8 mouse cellular contexts compared by ENCODE assay signal in the genomic region with DNA sequence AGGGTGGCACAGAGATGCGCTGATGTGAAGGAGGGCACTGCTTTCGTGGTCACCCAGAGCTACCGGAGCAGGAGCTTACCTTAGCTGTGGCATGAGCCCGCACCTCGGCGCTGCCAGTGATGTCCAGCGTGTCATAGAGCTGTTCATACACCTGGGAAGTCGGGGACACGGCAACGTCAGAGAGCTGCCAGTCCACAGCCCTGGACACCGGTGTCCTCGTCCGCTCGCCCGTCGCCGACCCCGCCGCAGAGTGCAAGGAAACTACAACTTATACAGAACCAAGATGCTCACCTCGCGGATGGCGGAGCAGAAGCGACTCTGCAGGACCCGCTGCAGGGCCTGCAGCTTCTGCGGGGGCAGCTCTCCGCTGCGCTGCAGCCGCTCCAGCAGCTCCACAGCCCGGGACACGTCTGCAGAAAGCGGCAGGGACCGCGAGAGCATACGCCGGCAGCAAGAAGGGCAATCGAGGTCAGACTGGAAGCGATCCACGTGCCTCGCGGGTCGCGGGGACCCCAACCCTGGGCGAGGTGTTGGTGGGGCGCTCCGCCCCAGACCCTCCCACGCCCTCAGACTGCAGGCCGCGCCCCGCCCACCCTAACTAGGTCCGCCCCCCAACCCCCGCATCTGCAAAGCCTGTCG. TPM values are rescaled to one million over a fixed set of nuclear protein-coding genes. Genes with fewer than 3 reads are reported as not detected.
DNase-seq lines count a peak whose midpoint lies in the region; ATAC-seq and TF ChIP-seq lines count a peak whose summit lies in the region.

No protein-coding gene starts in this region.

- no peaks in the 10 kb centered on the region for H3K9me3 ChIP-seq in hindbrain, postnatal 0 days (ENCODE audit: low read length)
- no peaks in the 10 kb centered on the region for H3K9me3 ChIP-seq in neural tube, embryonic 13.5 days

- no peaks in the 10 kb centered on the region; the same call in 1 of the 2 replicates for H3K36me3 ChIP-seq in hindbrain, postnatal 0 days (ENCODE audit: insufficient read depth, low read length)
- peaks cover 34% of the 10 kb centered on the region for H3K36me3 ChIP-seq in neural tube, embryonic 13.5 days

- peak; percentile 33 to 46 for DNase-seq in frontal cortex, postnatal 14 days (ENCODE audit: low spot score in 2 of 2)
- no peak for DNase-seq in frontal cortex, postnatal 10 days (ENCODE audit: low spot score in 2 of 2)
- DNase-seq in ovary, postnatal 14 days (ENCODE audit: low spot score), result peak; percentile 28
- DNase-seq in ovary, postnatal 10 days (ENCODE audit: low spot score), result no peak
- DNase-seq in hindbrain, postnatal 0 days (ENCODE audit: low spot score), result peak; percentile 47
- no peak for DNase-seq in urinary bladder, postnatal 25 days (ENCODE audit: low spot score)

- WGBS in hindbrain, postnatal 0 days, result 10% methylated on average over 44 of the region's 52 CpGs
- WGBS in neural tube, embryonic 13.5 days, result 8% methylated on average over 52 of the region's 52 CpGs

- ATAC-seq in hindbrain, postnatal 0 days, result no peak; the same call in 1 of the 2 replicates
- no peak for ATAC-seq in neural tube, embryonic 13.5 days (ENCODE audit: low read depth)
- no peak for ATAC-seq in granulocyte monocyte progenitor cell, adult 5-6 weeks (replicated peaks; ENCODE audit: poor library complexity, severe bottlenecking)

- H3K4me1 ChIP-seq in hindbrain, postnatal 0 days (ENCODE audit: insufficient read depth, low read length), result peaks cover 7% of the 10 kb centered on the region
- H3K4me1 ChIP-seq in neural tube, embryonic 13.5 days (replicated peaks), result peaks cover 55% of the 10 kb centered on the region

- peak overlapping the region; percentile 50 for H3K4me3 ChIP-seq in hindbrain, postnatal 0 days (ENCODE audit: low read length)
- peak overlapping the region; percentile 45 for H3K4me3 ChIP-seq in neural tube, embryonic 13.5 days

- H3K27me3 ChIP-seq in hindbrain, postnatal 0 days (ENCODE audit: insufficient read depth, low read length), result no peaks in the 10 kb centered on the region
- H3K27me3 ChIP-seq in neural tube, embryonic 13.5 days, result peaks cover 26% of the 10 kb centered on the region

- peak overlapping the region; percentile 76 for H3K4me2 ChIP-seq in hindbrain, postnatal 0 days (ENCODE audit: low read depth, low read length)
- H3K4me2 ChIP-seq in neural tube, embryonic 13.5 days, result peak overlapping the region; percentile 89

- H3K27ac ChIP-seq in hindbrain, postnatal 0 days, result peak overlapping the region; percentile 49
- H3K27ac ChIP-seq in neural tube, embryonic 13.5 days (replicated peaks), result peak overlapping the region; percentile 6; the same call in 1 of the 2 replicates

- H3K9ac ChIP-seq in hindbrain, postnatal 0 days (replicated peaks; ENCODE audit: low read length), result peak overlapping the region; percentile 48
- peak overlapping the region; percentile 70 for H3K9ac ChIP-seq in neural tube, embryonic 13.5 days

- TF ChIP-seq CTCF in hindbrain, postnatal 0 days (IDR thresholded peaks at IDR 0.05; ENCODE audit: low read depth), result no peak

RNA-seq across cellular contexts. Expression of a gene that starts 0.4 kb away (rescaled TPM):
- 87.4 and 94.2 TPM in 2 replicates for total RNA-seq in hindbrain, postnatal 0 days (2014; rRNA removed)
- 69.3 and 76.1 TPM in 2 replicates for polyA plus RNA-seq in hindbrain, postnatal 0 days (2015; fragmentation: Nextera tagmentation; extraction: Ambion mirVana)
- 11.1 and 11.6 TPM in 2 replicates for polyA plus RNA-seq in neural tube, embryonic 13.5 days (2015; fragmentation: Nextera tagmentation; extraction: Ambion mirVana)
- total RNA-seq in granulocyte monocyte progenitor cell, adult 5-6 weeks (2014; fragmentation: Nextera tagmentation), result not detected in 2 replicates
- total RNA-seq in granulocyte monocyte progenitor cell, adult 5-6 weeks (2017), result 1.9 TPM in 1 of 2 replicates, not detected in the other

RNA-seq across cellular contexts. Expression of a gene that starts 3.1 kb away (rescaled TPM):
- 91.9 and 107 TPM in 2 replicates for total RNA-seq in hindbrain, postnatal 0 days (2014; rRNA removed)
- polyA plus RNA-seq in hindbrain, postnatal 0 days (2015; fragmentation: Nextera tagmentation; extraction: Ambion mirVana), result 25.5 and 26.7 TPM in 2 replicates
- 18.4 and 20.3 TPM in 2 replicates for polyA plus RNA-seq in neural tube, embryonic 13.5 days (2015; fragmentation: Nextera tagmentation; extraction: Ambion mirVana)
- total RNA-seq in granulocyte monocyte progenitor cell, adult 5-6 weeks (2014; fragmentation: Nextera tagmentation), result 1.2 TPM in 1 of 2 replicates, not detected in the other
- not detected in 2 replicates for total RNA-seq in granulocyte monocyte progenitor cell, adult 5-6 weeks (2017)

RNA-seq across cellular contexts. Expression of a gene that starts 25.6 kb away (rescaled TPM):
- 228 and 240 TPM in 2 replicates for total RNA-seq in hindbrain, postnatal 0 days (2014; rRNA removed)
- 143 and 145 TPM in 2 replicates for polyA plus RNA-seq in hindbrain, postnatal 0 days (2015; fragmentation: Nextera tagmentation; extraction: Ambion mirVana)
- polyA plus RNA-seq in neural tube, embryonic 13.5 days (2015; fragmentation: Nextera tagmentation; extraction: Ambion mirVana), result 186 and 225 TPM in 2 replicates
- total RNA-seq in granulocyte monocyte progenitor cell, adult 5-6 weeks (2014; fragmentation: Nextera tagmentation), result 259 and 270 TPM in 2 replicates
- 374 and 382 TPM in 2 replicates for total RNA-seq in granulocyte monocyte progenitor cell, adult 5-6 weeks (2017)

RNA-seq across cellular contexts. Expression of a gene that starts 34.9 kb away (rescaled TPM):
- 0.26 and 0.72 TPM in 2 replicates for total RNA-seq in hindbrain, postnatal 0 days (2014; rRNA removed)
- polyA plus RNA-seq in hindbrain, postnatal 0 days (2015; fragmentation: Nextera tagmentation; extraction: Ambion mirVana), result 0.16 and 0.34 TPM in 2 replicates
- 0.55 and 0.74 TPM in 2 replicates for polyA plus RNA-seq in neural tube, embryonic 13.5 days (2015; fragmentation: Nextera tagmentation; extraction: Ambion mirVana)
- not detected in 2 replicates for total RNA-seq in granulocyte monocyte progenitor cell, adult 5-6 weeks (2014; fragmentation: Nextera tagmentation)
- not detected in 2 replicates for total RNA-seq in granulocyte monocyte progenitor cell, adult 5-6 weeks (2017)

RNA-seq across cellular contexts. Expression of a gene that starts 35.5 kb away (rescaled TPM):
- 0.52 TPM in 1 of 2 replicates, not detected in the other for total RNA-seq in hindbrain, postnatal 0 days (2014; rRNA removed)
- not detected in 2 replicates for polyA plus RNA-seq in hindbrain, postnatal 0 days (2015; fragmentation: Nextera tagmentation; extraction: Ambion mirVana)
- polyA plus RNA-seq in neural tube, embryonic 13.5 days (2015; fragmentation: Nextera tagmentation; extraction: Ambion mirVana), result not detected in 2 replicates
- not detected in 2 replicates for total RNA-seq in granulocyte monocyte progenitor cell, adult 5-6 weeks (2014; fragmentation: Nextera tagmentation)
- not detected in 2 replicates for total RNA-seq in granulocyte monocyte progenitor cell, adult 5-6 weeks (2017)

Comparison
In these comparisons a context has a peak if more than half of its experiments do, and no peak if none do; other contexts are left out.
1. DNase-seq: peak in frontal cortex, postnatal 14 days (2 of 2), ovary, postnatal 14 days (single experiment) and hindbrain, postnatal 0 days (single experiment); none in frontal cortex, postnatal 10 days (0 of 2), ovary, postnatal 10 days (single experiment) and urinary bladder, postnatal 25 days (single experiment).
2. RNA of a gene that starts 0.4 kb away (total RNA-seq): 87.4 to 94.2 TPM in hindbrain, postnatal 0 days; 1.9 TPM in granulocyte monocyte progenitor cell, adult 5-6 weeks; every median in the first group is over 10 times any median in the second.
3. RNA of a gene that starts 3.1 kb away (total RNA-seq): 91.9 to 107 TPM in hindbrain, postnatal 0 days; 1.2 TPM in granulocyte monocyte progenitor cell, adult 5-6 weeks; every median in the first group is over 10 times any median in the second.